Mouse (Mus musculus): ENCODE results near the gene Hey2. TPM values are rescaled to one million over a fixed set of nuclear protein-coding genes. Genes with fewer than 3 reads are reported as not detected.

The Hey2 gene
- polyA plus RNA-seq, 1 experiment from 2014 or later = 4.4 TPM

Other genes with a start within 250 kb of the Hey2 start
- 30.6 and 31.4 TPM in 2 replicates for gene Trmt11, start 242.1 kb downstream of the Hey2 start, polyA plus RNA-seq (2014; fragmentation: Nextera tagmentation; extraction: Ambion mirVana)
- gene Hint3, start 213.2 kb downstream of the Hey2 start, polyA plus RNA-seq (2014; fragmentation: Nextera tagmentation; extraction: Ambion mirVana) = 21.9 and 25.4 TPM in 2 replicates
- 9.2 and 11.4 TPM in 2 replicates for gene Ncoa7, start 39.5 kb downstream of the Hey2 start, polyA plus RNA-seq (2014; fragmentation: Nextera tagmentation; extraction: Ambion mirVana)